Mouse (Mus musculus) hindbrain, embryonic 13.5 days (tissue): ENCODE results near the gene Dip2b. TPM values are rescaled to one million over a fixed set of nuclear protein-coding genes. Genes with fewer than 3 reads are reported as not detected.
A peak's percentile ranks its signal among the peaks of the same experiment; 100 is the strongest.

Experiments
- ATAC-seq: fragments of 200-750 bp; cut with Nextera tagmentation; 2 replicates; pipeline ENCODE4 v1.8.0; 2017; ENCODE audit warnings: moderate TSS enrichment; ENCODE audit not compliant: low FRiP score
- H3K27ac ChIP-seq: fragments of 300-500 bp; sonication (generic); 2 replicates; pipeline ENCODE4 v1.5.1; 2015; ENCODE audit warnings: inconsistent platforms, mild to moderate bottlenecking, moderate library complexity
- H3K27me3 ChIP-seq: fragments of 300-500 bp; sonication (generic); 2 replicates; pipeline ENCODE4 v1.6.1; 2015; ENCODE audit warnings: mild to moderate bottlenecking, inconsistent platforms
- H3K36me3 ChIP-seq: fragments of 300-500 bp; sonication (generic); 2 replicates; pipeline ENCODE4 v1.6.1; 2015; ENCODE audit warnings: mild to moderate bottlenecking, inconsistent platforms
- H3K4me1 ChIP-seq: fragments of 300-500 bp; sonication (generic); replicated peaks from 2 replicates; pipeline ENCODE4 v1.6.1; 2015; ENCODE audit warnings: inconsistent platforms
- H3K4me2 ChIP-seq: fragments of 300-500 bp; sonication (generic); 2 replicates; pipeline ENCODE4 v1.6.1; 2015; ENCODE audit warnings: inconsistent platforms, mild to moderate bottlenecking, moderate library complexity
- H3K4me3 ChIP-seq: fragments of 300-500 bp; sonication (generic); 2 replicates; pipeline ENCODE4 v1.5.1; 2015; ENCODE audit warnings: mild to moderate bottlenecking, inconsistent platforms
- H3K9ac ChIP-seq: fragments of 300-500 bp; sonication (generic); 2 replicates; pipeline ENCODE4 v1.6.1; 2015; ENCODE audit warnings: mild to moderate bottlenecking, inconsistent platforms
- H3K9me3 ChIP-seq: fragments of 300-500 bp; sonication (generic); 2 replicates; pipeline ENCODE4 v1.6.1; 2016; ENCODE audit warnings: inconsistent platforms
- WGBS: fragments of 180-500 bp; shearing (Covaris S2); methylation state at CpG from one replicate; pipeline ENCODE4 v1.1.7; 2015; 5-methylcytosine and 5-hydroxymethylcytosine counted together
- polyA plus RNA-seq: library from polyadenylated mRNA; unstranded; fragments of >200 nt; fragmentation: Nextera tagmentation; extraction: Ambion mirVana; gene quantifications from 2 replicates; pipeline ENCODE4 v1.2.1, GENCODE M21; 2015

Dip2b gene
- polyA plus RNA-seq, 1 experiment from 2014 or later = 19.1 TPM

- no peak overlapping the region for H3K4me2 ChIP-seq
- no peaks in the 10 kb centered on the region; the same call in 1 of the 2 replicates for H3K36me3 ChIP-seq
- 89% methylated on average over 1 of the region's 1 CpGs for WGBS
- H3K27ac ChIP-seq = no peak overlapping the region; the same call in 1 of the 2 replicates
- no peak for ATAC-seq
- H3K4me3 ChIP-seq = no peak overlapping the region
- no peaks in the 10 kb centered on the region for H3K9me3 ChIP-seq
- no peaks in the 10 kb centered on the region for H3K27me3 ChIP-seq
- no peak overlapping the region for H3K9ac ChIP-seq
- peaks cover 26% of the 10 kb centered on the region for H3K4me1 ChIP-seq
These were observed 187.4 kb downstream of the Dip2b start for GRCm38 (mm10) chr15:100225891-100226290.

- no peaks in the 10 kb centered on the region for H3K9me3 ChIP-seq
- H3K4me3 ChIP-seq = peak overlapping the region; percentile 80
- 5% methylated on average over 17 of the region's 17 CpGs for WGBS
- H3K36me3 ChIP-seq = no peaks in the 10 kb centered on the region; the same call in 1 of the 2 replicates
- peak overlapping the region; percentile 87 for H3K4me2 ChIP-seq
- H3K4me1 ChIP-seq = peaks cover 26% of the 10 kb centered on the region
- peak overlapping the region; percentile 98 for H3K9ac ChIP-seq
- peak; percentile 50; the same call in 1 of the 2 replicates for ATAC-seq
- peak overlapping the region; percentile 100 for H3K27ac ChIP-seq
- no peaks in the 10 kb centered on the region for H3K27me3 ChIP-seq
These were observed 188.7 kb downstream of the Dip2b start for GRCm38 (mm10) chr15:100227031-100227662.

GRCm38 (mm10) chr15:100227663-100228534, 189.4 kb downstream of the Dip2b start, which contains the start of gene Atf1:
Gene Atf1, plus strand, starts transcription at chr15:100227819.
- Histone ChIP-seq H3K27ac (peak within 1 kb of the TSS; percentile 100), H3K27me3 (no peaks in the 10 kb centered on the region), H3K4me2 (peak within 1 kb of the TSS; percentile 87), H3K9me3 (no peaks in the 10 kb centered on the region), H3K4me3 (peak within 1 kb of the TSS; percentile 80), H3K4me1 (peaks cover 26% of the 10 kb centered on the region), H3K36me3 (peaks cover 2% of the 10 kb centered on the region), H3K9ac (peak within 1 kb of the TSS; percentile 98)
- under 1% methylated on average over 74 of the region's 133 CpGs for WGBS
- peak; percentile 77 for ATAC-seq

- ATAC-seq = 0 out of 2 replicates have a peak, but pooled peaks have one; percentile 2
- H3K36me3 ChIP-seq = peaks cover 11% of the 10 kb centered on the region
- peak overlapping the region; percentile 80 for H3K4me3 ChIP-seq
- peak overlapping the region; percentile 98 for H3K9ac ChIP-seq
- H3K4me2 ChIP-seq = peak overlapping the region; percentile 53
- no peaks in the 10 kb centered on the region for H3K27me3 ChIP-seq
- H3K9me3 ChIP-seq = no peaks in the 10 kb centered on the region
- H3K4me1 ChIP-seq = peaks cover 26% of the 10 kb centered on the region
- peak overlapping the region; percentile 100 for H3K27ac ChIP-seq
- WGBS = 18% methylated on average over 16 of the region's 16 CpGs
These were observed 190.3 kb downstream of the Dip2b start for GRCm38 (mm10) chr15:100228535-100229336.

GRCm38 (mm10) chr15:100230655-100231054, 192.2 kb downstream of the Dip2b start:
- no peak overlapping the region for H3K4me2 ChIP-seq
- no peak overlapping the region for H3K4me3 ChIP-seq
- no peak overlapping the region for H3K27ac ChIP-seq
- no peaks in the 10 kb centered on the region for H3K27me3 ChIP-seq
- WGBS = 67% methylated on average over 1 of the region's 1 CpGs
- H3K36me3 ChIP-seq = peaks cover 26% of the 10 kb centered on the region
- no peak overlapping the region for H3K9ac ChIP-seq
- H3K9me3 ChIP-seq = no peaks in the 10 kb centered on the region
- no peak for ATAC-seq
- H3K4me1 ChIP-seq = peaks cover 26% of the 10 kb centered on the region

GRCm38 (mm10) chr15:100231616-100232525, 193.4 kb downstream of the Dip2b start:
- Histone ChIP-seq H3K4me1 (peaks cover 17% of the 10 kb centered on the region), H3K27ac (no peak overlapping the region), H3K4me2 (no peak overlapping the region), H3K9ac (no peak overlapping the region), H3K27me3 (no peaks in the 10 kb centered on the region), H3K4me3 (no peak overlapping the region), H3K9me3 (no peaks in the 10 kb centered on the region), H3K36me3 (peaks cover 38% of the 10 kb centered on the region)
- no peak for ATAC-seq
- 90% methylated on average over 14 of the region's 14 CpGs for WGBS

- 93% methylated on average over 12 of the region's 12 CpGs for WGBS
These were observed 196.9 kb downstream of the Dip2b start for GRCm38 (mm10) chr15:100235208-100235965.

GRCm38 (mm10) chr15:100236952-100237351, 198.5 kb downstream of the Dip2b start:
- H3K4me3 ChIP-seq = no peak overlapping the region
- H3K27me3 ChIP-seq = no peaks in the 10 kb centered on the region
- H3K4me1 ChIP-seq = no peaks in the 10 kb centered on the region
- H3K9me3 ChIP-seq = no peaks in the 10 kb centered on the region
- H3K9ac ChIP-seq = no peak overlapping the region
- no peak overlapping the region for H3K27ac ChIP-seq
- ATAC-seq = no peak
- H3K4me2 ChIP-seq = no peak overlapping the region
- 91% methylated on average over 6 of the region's 6 CpGs for WGBS
- peaks cover 72% of the 10 kb centered on the region for H3K36me3 ChIP-seq

More at GRCm38 (mm10) chr15:100235208-100235965, 196.9 kb downstream of the Dip2b start:
- Histone ChIP-seq H3K9me3 (no peaks in the 10 kb centered on the region), H3K36me3 (peaks cover 61% of the 10 kb centered on the region), H3K4me1 (no peaks in the 10 kb centered on the region), H3K4me3 (no peak overlapping the region), H3K27ac (no peak overlapping the region), H3K9ac (no peak overlapping the region), H3K4me2 (no peak overlapping the region), H3K27me3 (no peaks in the 10 kb centered on the region)
- no peak for ATAC-seq

- ATAC-seq = no peak
- Histone ChIP-seq H3K9ac (no peak overlapping the region), H3K36me3 (peaks cover 76% of the 10 kb centered on the region), H3K4me3 (no peak overlapping the region), H3K4me2 (no peak overlapping the region), H3K27me3 (no peaks in the 10 kb centered on the region), H3K4me1 (no peaks in the 10 kb centered on the region), H3K9me3 (no peaks in the 10 kb centered on the region), H3K27ac (no peak overlapping the region)
- WGBS = 97% methylated on average over 6 of the region's 6 CpGs
These were observed 203.3 kb downstream of the Dip2b start for GRCm38 (mm10) chr15:100241780-100242179.

GRCm38 (mm10) chr15:100245951-100246350, 207.5 kb downstream of the Dip2b start:
- Histone ChIP-seq H3K4me1 (no peaks in the 10 kb centered on the region), H3K36me3 (peaks cover 89% of the 10 kb centered on the region), H3K9ac (no peak overlapping the region), H3K4me3 (no peak overlapping the region), H3K27me3 (no peaks in the 10 kb centered on the region), H3K9me3 (no peaks in the 10 kb centered on the region), H3K27ac (no peak overlapping the region), H3K4me2 (no peak overlapping the region)
- ATAC-seq = no peak
- WGBS = 95% methylated on average over 7 of the region's 7 CpGs
